Mouse (Mus musculus): ENCODE measurements at regions not wholly inside any gene's neighbourhood (a gene's known extent, or its start where the extent isn't known, plus 50 kb on each side); places are given as distances from the start of the nearest gene placed in this dataset.

GRCm38 (mm10) chr16:24213577-24213976, 179.7 kb upstream of the Lpp start:
- Histone ChIP-seq H3K4me2 (ENCODE audit: low read depth, low read length) (no peak overlapping the region), H3K9me3 (ENCODE audit: control insufficient read depth, low read length) (no peaks in the 10 kb centered on the region), H3K27me3 (ENCODE audit: control insufficient read depth, insufficient read depth, low read length) (no peaks in the 10 kb centered on the region), H3K9ac (replicated peaks; ENCODE audit: low read depth, low read length) (no peak overlapping the region), H3K27ac (ENCODE audit: low read depth, low read length) (no peak overlapping the region), H3K4me1 (ENCODE audit: control insufficient read depth, insufficient read depth, low read length) (no peaks in the 10 kb centered on the region), H3K36me3 (ENCODE audit: control insufficient read depth, insufficient read depth, low read length) (no peaks in the 10 kb centered on the region), H3K4me3 (ENCODE audit: low read depth, low read length) (no peak overlapping the region)
- no peak for ATAC-seq (ENCODE audit: low read depth)
- WGBS, result 94% methylated on average over 3 of the region's 3 CpGs

GRCm38 (mm10) chr16:24212702-24213101, 180.6 kb upstream of the Lpp start:
- Histone ChIP-seq H3K9ac (replicated peaks; ENCODE audit: low read depth, low read length) (no peak overlapping the region), H3K36me3 (ENCODE audit: control insufficient read depth, insufficient read depth, low read length) (no peaks in the 10 kb centered on the region), H3K27ac (ENCODE audit: low read depth, low read length) (no peak overlapping the region), H3K4me3 (ENCODE audit: low read depth, low read length) (no peak overlapping the region), H3K9me3 (ENCODE audit: control insufficient read depth, low read length) (no peaks in the 10 kb centered on the region), H3K4me1 (ENCODE audit: control insufficient read depth, insufficient read depth, low read length) (no peaks in the 10 kb centered on the region), H3K4me2 (ENCODE audit: low read depth, low read length) (no peak overlapping the region), H3K27me3 (ENCODE audit: control insufficient read depth, insufficient read depth, low read length) (no peaks in the 10 kb centered on the region)
- no peak for ATAC-seq (ENCODE audit: low read depth)
- 89% methylated on average over 2 of the region's 2 CpGs for WGBS

GRCm38 (mm10) chr16:24211588-24211987, 181.7 kb upstream of the Lpp start:
- Histone ChIP-seq H3K36me3 (ENCODE audit: control insufficient read depth, insufficient read depth, low read length) (no peaks in the 10 kb centered on the region), H3K4me1 (ENCODE audit: control insufficient read depth, insufficient read depth, low read length) (no peaks in the 10 kb centered on the region), H3K4me2 (ENCODE audit: low read depth, low read length) (no peak overlapping the region), H3K4me3 (ENCODE audit: low read depth, low read length) (no peak overlapping the region), H3K27ac (ENCODE audit: low read depth, low read length) (no peak overlapping the region), H3K9ac (replicated peaks; ENCODE audit: low read depth, low read length) (no peak overlapping the region), H3K9me3 (ENCODE audit: control insufficient read depth, low read length) (no peaks in the 10 kb centered on the region), H3K27me3 (ENCODE audit: control insufficient read depth, insufficient read depth, low read length) (no peaks in the 10 kb centered on the region)
- 35% methylated on average over 1 of the region's 1 CpGs for WGBS
- no peak for ATAC-seq (ENCODE audit: low read depth)

GRCm38 (mm10) chr16:24208876-24209275, 184.4 kb upstream of the Lpp start:
- ATAC-seq (ENCODE audit: low read depth), result no peak
- Histone ChIP-seq H3K4me3 (ENCODE audit: low read depth, low read length) (no peak overlapping the region), H3K4me1 (ENCODE audit: control insufficient read depth, insufficient read depth, low read length) (no peaks in the 10 kb centered on the region), H3K9me3 (ENCODE audit: control insufficient read depth, low read length) (no peaks in the 10 kb centered on the region), H3K36me3 (ENCODE audit: control insufficient read depth, insufficient read depth, low read length) (no peaks in the 10 kb centered on the region), H3K27me3 (ENCODE audit: control insufficient read depth, insufficient read depth, low read length) (no peaks in the 10 kb centered on the region), H3K9ac (replicated peaks; ENCODE audit: low read depth, low read length) (no peak overlapping the region), H3K4me2 (ENCODE audit: low read depth, low read length) (no peak overlapping the region), H3K27ac (ENCODE audit: low read depth, low read length) (no peak overlapping the region)
- WGBS, result 71% methylated on average over 2 of the region's 2 CpGs

GRCm38 (mm10) chr16:24208118-24208517, 185.2 kb upstream of the Lpp start:
- H3K27ac ChIP-seq (ENCODE audit: low read depth, low read length), result no peak overlapping the region
- H3K27me3 ChIP-seq (ENCODE audit: control insufficient read depth, insufficient read depth, low read length), result no peaks in the 10 kb centered on the region
- H3K4me2 ChIP-seq (ENCODE audit: low read depth, low read length), result no peak overlapping the region
- no peak for ATAC-seq (ENCODE audit: low read depth)
- WGBS, result 95% methylated on average over 2 of the region's 2 CpGs
- H3K9ac ChIP-seq (replicated peaks; ENCODE audit: low read depth, low read length), result no peak overlapping the region
- no peak overlapping the region for H3K4me3 ChIP-seq (ENCODE audit: low read depth, low read length)
- no peaks in the 10 kb centered on the region for H3K4me1 ChIP-seq (ENCODE audit: control insufficient read depth, insufficient read depth, low read length)
- H3K36me3 ChIP-seq (ENCODE audit: control insufficient read depth, insufficient read depth, low read length), result no peaks in the 10 kb centered on the region
- H3K9me3 ChIP-seq (ENCODE audit: control insufficient read depth, low read length), result no peaks in the 10 kb centered on the region

- no peak for ATAC-seq (ENCODE audit: low read depth)
- Histone ChIP-seq H3K27me3 (ENCODE audit: control insufficient read depth, insufficient read depth, low read length) (no peaks in the 10 kb centered on the region), H3K9ac (replicated peaks; ENCODE audit: low read depth, low read length) (no peak overlapping the region), H3K9me3 (ENCODE audit: control insufficient read depth, low read length) (no peaks in the 10 kb centered on the region), H3K27ac (ENCODE audit: low read depth, low read length) (no peak overlapping the region), H3K4me2 (ENCODE audit: low read depth, low read length) (no peak overlapping the region), H3K4me1 (ENCODE audit: control insufficient read depth, insufficient read depth, low read length) (no peaks in the 10 kb centered on the region), H3K4me3 (ENCODE audit: low read depth, low read length) (no peak overlapping the region), H3K36me3 (ENCODE audit: control insufficient read depth, insufficient read depth, low read length) (no peaks in the 10 kb centered on the region)
- WGBS, result 45% methylated on average over 4 of the region's 4 CpGs
These were observed 186.3 kb upstream of the Lpp start for GRCm38 (mm10) chr16:24207056-24207455.

GRCm38 (mm10) chr16:24206461-24206861, 186.8 kb upstream of the Lpp start:
- no peak for ATAC-seq (ENCODE audit: low read depth)
- 77% methylated on average over 4 of the region's 4 CpGs for WGBS
- Histone ChIP-seq H3K9ac (replicated peaks; ENCODE audit: low read depth, low read length) (no peak overlapping the region), H3K4me3 (ENCODE audit: low read depth, low read length) (no peak overlapping the region), H3K4me1 (ENCODE audit: control insufficient read depth, insufficient read depth, low read length) (no peaks in the 10 kb centered on the region), H3K27me3 (ENCODE audit: control insufficient read depth, insufficient read depth, low read length) (no peaks in the 10 kb centered on the region), H3K9me3 (ENCODE audit: control insufficient read depth, low read length) (no peaks in the 10 kb centered on the region), H3K36me3 (ENCODE audit: control insufficient read depth, insufficient read depth, low read length) (no peaks in the 10 kb centered on the region), H3K4me2 (ENCODE audit: low read depth, low read length) (no peak overlapping the region), H3K27ac (ENCODE audit: low read depth, low read length) (no peak overlapping the region)

- Histone ChIP-seq H3K27me3 (ENCODE audit: control insufficient read depth, insufficient read depth, low read length) (no peaks in the 10 kb centered on the region), H3K4me2 (ENCODE audit: low read depth, low read length) (no peak overlapping the region), H3K4me1 (ENCODE audit: control insufficient read depth, insufficient read depth, low read length) (no peaks in the 10 kb centered on the region), H3K4me3 (ENCODE audit: low read depth, low read length) (no peak overlapping the region), H3K9me3 (ENCODE audit: control insufficient read depth, low read length) (no peaks in the 10 kb centered on the region), H3K36me3 (ENCODE audit: control insufficient read depth, insufficient read depth, low read length) (no peaks in the 10 kb centered on the region), H3K9ac (replicated peaks; ENCODE audit: low read depth, low read length) (no peak overlapping the region), H3K27ac (ENCODE audit: low read depth, low read length) (no peak overlapping the region)
- ATAC-seq (ENCODE audit: low read depth), result no peak
- WGBS, result 59% methylated on average over 5 of the region's 5 CpGs
These were observed 187.7 kb upstream of the Lpp start for GRCm38 (mm10) chr16:24205594-24205993.

- no peak for ATAC-seq (ENCODE audit: low read depth)
- H3K27me3 ChIP-seq (ENCODE audit: control insufficient read depth, insufficient read depth, low read length), result no peaks in the 10 kb centered on the region
- no peak overlapping the region for H3K4me2 ChIP-seq (ENCODE audit: low read depth, low read length)
- no peaks in the 10 kb centered on the region for H3K4me1 ChIP-seq (ENCODE audit: control insufficient read depth, insufficient read depth, low read length)
- H3K9me3 ChIP-seq (ENCODE audit: control insufficient read depth, low read length), result no peaks in the 10 kb centered on the region
- no peaks in the 10 kb centered on the region for H3K36me3 ChIP-seq (ENCODE audit: control insufficient read depth, insufficient read depth, low read length)
- no peak overlapping the region for H3K4me3 ChIP-seq (ENCODE audit: low read depth, low read length)
- H3K9ac ChIP-seq (replicated peaks; ENCODE audit: low read depth, low read length), result no peak overlapping the region
- no peak overlapping the region for H3K27ac ChIP-seq (ENCODE audit: low read depth, low read length)
- 90% methylated on average over 4 of the region's 4 CpGs for WGBS
These were observed 189.1 kb upstream of the Lpp start for GRCm38 (mm10) chr16:24204064-24204730.

Measured in neural tube, embryonic 14.5 days (tissue).